Mouse (Mus musculus) bone marrow, adult 2 months (tissue): ENCODE measurements around the gene Mier3. TPM values are rescaled to one million over a fixed set of nuclear protein-coding genes. Genes with fewer than 3 reads are reported as not detected.
"Not testable (repeated sequence)": the region's sequence is repeated elsewhere in the genome, so short reads cannot be mapped to it uniquely, and the experiment has no call there.

Source experiments
- H3K27ac ChIP-seq: fragments of 200-500 bp; 2 replicates; pipeline ENCODE4 v1.5.1; 2012; ENCODE audit warnings: low read depth, mild to moderate bottlenecking, control low read depth, inconsistent platforms, low read length; ENCODE audit not compliant: control insufficient read depth, poor library complexity, insufficient read depth
- H3K4me1 ChIP-seq: fragments of 200-500 bp; 2 replicates; pipeline ENCODE4 v1.6.1; 2011; ENCODE audit warnings: low read length; ENCODE audit not compliant: control insufficient read depth, insufficient read depth
- H3K4me3 ChIP-seq: fragments of 200-500 bp; replicated peaks from 2 replicates; pipeline ENCODE3; 2011; ENCODE audit warnings: mild to moderate bottlenecking, low read depth, low read length, control low read depth; ENCODE audit not compliant: control insufficient read depth
- CTCF ChIP-seq: fragments of 200-500 bp; IDR thresholded peaks from 2 replicates; pipeline ENCODE4 v1.5.1; 2011; ENCODE audit warnings: low read length, control low read depth; ENCODE audit not compliant: control insufficient read depth, insufficient read depth
- POLR2A ChIP-seq: fragments of 200-500 bp; IDR thresholded peaks from 2 replicates; pipeline ENCODE4 v1.6.1; 2011; ENCODE audit warnings: low read depth, mild to moderate bottlenecking, control low read depth, low read length, borderline replicate concordance; ENCODE audit not compliant: control insufficient read depth
- WGBS: fragments of 180-500 bp; shearing (Covaris S2); methylation state at CpG from one replicate; pipeline ENCODE4 v1.1.7; 2018; 5-methylcytosine and 5-hydroxymethylcytosine counted together
- polyA plus RNA-seq: library from polyadenylated mRNA; stranded (reverse); fragments of >200 nt; gene quantifications from 2 replicates; pipeline ENCODE4 v1.2.4, GENCODE M21; 2011; ENCODE audit warnings: low replicate concordance; ENCODE audit not compliant: missing spikeins, insufficient read depth, insufficient read length

Mier3 gene
- polyA plus RNA-seq, 1 experiment = 22.4 TPM

DNA sequence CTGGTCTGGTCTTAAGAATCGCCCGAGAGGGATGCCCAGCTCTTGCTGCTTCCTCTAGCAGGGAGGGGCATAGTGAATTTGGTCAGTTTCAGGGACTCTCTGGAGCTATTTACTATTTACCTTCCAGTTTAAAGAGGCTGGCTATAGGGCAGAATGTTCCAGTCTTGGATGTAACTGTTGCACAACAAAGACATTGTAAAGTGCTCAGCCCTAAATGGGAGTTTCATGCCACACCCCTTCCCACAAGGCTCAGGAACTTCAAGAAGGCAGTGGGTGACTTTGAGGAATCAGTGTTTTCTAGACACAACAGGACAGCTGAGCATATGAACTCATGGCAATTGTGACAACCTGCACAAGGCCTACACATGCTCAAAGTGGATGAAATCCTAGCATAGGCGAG, 3.9 kb upstream of the Mier3 start:
- WGBS = 71% methylated on average over 3 of the region's 3 CpGs

DNA sequence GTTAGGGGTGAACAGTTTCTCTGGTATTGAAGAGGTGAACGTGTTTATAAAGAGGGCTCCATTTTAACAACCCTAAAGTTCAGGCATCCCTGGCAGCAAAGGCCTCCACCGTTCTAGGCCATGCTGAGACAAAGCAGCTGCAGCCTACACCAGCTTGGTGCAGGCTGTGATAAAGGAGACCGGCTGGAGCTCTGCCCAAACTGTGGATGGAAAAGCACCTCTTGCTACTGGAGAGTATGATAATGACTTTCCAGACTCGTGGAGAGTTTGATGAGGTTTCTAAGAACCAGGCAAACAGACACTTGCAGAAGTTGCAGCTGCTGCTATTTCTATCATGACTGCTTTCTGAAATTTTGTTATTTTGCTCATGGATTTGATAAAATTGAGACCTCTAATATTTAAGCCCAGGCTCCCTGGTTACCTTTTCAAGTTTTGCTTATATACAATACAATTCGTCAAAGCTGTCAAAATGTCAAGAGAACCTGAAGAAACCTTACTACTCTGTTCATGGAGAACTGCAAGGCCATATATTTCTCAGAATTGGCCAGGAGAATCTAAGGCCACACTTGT, 3.4 kb downstream of the Mier3 start:
- Histone ChIP-seq H3K4me3 (no peak overlapping the region), H3K4me1 (no peaks in the 10 kb centered on the region), H3K27ac (no peak overlapping the region)
- TF ChIP-seq POLR2A (no peak), CTCF (no peak)
- WGBS = 57% methylated on average over 5 of the region's 5 CpGs

More for the DNA sequence above, 3.9 kb upstream of the Mier3 start:
- Histone ChIP-seq H3K4me1 (no peaks in the 10 kb centered on the region; the same call in 1 of the 2 replicates), H3K27ac (no peak overlapping the region), H3K4me3 (no peak overlapping the region)
- TF ChIP-seq CTCF (no peak), POLR2A (no peak)

DNA sequence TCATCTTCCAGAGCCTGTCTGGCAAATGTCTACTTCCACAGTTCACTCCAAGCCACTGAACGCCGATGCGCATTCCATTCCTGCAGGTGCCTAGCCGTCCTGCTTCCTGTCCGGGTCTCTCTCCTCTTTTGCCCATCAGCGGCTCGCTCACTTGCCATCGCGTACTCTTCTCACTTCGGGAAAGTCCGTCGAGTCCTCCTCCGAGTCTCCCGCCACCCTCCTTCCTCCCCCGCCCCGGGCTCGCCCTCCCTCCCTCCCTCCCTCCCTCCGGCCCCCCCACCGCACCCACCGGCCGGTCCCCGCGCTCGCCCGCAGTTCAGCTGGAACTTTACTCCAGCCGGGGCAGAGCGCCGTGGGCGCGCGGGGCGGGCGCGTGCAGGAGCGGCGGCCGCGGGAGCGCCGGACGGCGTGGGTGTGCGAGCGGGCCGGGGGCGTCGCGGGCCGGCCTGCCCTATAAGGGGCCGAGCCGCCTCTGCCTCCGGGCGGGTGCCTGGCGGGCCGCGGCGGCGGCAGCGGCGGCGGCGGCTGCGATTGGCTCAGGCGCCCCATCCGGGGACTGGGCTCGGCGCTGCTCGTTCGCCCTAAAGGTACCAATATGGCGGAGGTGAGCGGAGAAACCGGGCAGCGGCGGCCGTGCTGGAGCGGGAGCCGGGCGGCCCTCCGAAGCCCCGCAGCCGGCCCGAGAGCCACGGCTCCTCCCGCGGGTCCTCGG, 5.1 kb downstream of the Mier3 start:
- peak overlapping the region; percentile 96 for H3K27ac ChIP-seq
- H3K4me1 ChIP-seq = no peaks in the 10 kb centered on the region
- TF ChIP-seq CTCF (no peak), POLR2A (peak; percentile 75)
- peak overlapping the region; percentile 82 for H3K4me3 ChIP-seq
- WGBS = under 1% methylated on average over 83 of the region's 86 CpGs

DNA sequence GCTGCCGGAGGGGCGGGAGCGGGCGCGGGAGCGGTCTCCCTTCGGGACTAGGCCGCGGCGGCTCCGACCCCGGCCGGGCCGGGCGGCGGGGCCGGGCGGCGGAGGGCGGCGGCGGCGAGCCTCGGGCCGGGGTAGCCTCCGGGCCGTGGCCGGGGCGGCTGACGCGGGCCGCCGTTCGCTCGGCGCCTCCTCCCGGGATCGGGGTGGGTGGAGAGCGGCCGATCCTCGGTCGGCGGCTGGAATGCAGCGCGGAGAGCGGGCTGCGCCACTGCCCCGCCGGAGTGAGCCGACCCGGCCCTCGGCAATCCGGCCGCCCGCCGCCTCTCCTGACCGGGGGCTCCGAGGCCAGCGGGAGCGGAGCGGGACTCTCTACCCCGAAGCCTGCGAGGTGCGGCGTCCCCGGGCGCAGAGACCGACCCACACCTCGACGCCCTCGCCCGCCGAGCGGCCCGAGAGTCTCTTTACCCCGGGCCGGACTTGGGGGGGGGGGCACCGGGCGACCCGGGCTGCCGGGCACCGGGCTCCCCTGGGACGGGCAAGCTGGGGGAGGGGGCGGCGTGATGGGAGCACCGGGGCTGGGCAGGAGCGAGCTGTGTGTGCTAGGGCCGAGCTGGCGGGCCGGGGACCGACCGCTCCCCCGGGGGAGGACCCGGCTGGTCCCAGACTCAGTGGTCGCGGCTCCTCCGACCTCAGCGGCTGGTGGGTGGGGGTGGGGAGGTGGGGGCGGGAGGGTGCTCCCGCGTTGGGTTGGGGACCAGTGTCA, 5.9 kb downstream of the Mier3 start:
- Histone ChIP-seq H3K4me1 (no peaks in the 10 kb centered on the region), H3K4me3 (peak overlapping the region; percentile 82), H3K27ac (peak overlapping the region; percentile 96)
- TF ChIP-seq CTCF = no peak
- TF ChIP-seq POLR2A = no peak
- 4% methylated on average over 90 of the region's 101 CpGs for WGBS

DNA sequence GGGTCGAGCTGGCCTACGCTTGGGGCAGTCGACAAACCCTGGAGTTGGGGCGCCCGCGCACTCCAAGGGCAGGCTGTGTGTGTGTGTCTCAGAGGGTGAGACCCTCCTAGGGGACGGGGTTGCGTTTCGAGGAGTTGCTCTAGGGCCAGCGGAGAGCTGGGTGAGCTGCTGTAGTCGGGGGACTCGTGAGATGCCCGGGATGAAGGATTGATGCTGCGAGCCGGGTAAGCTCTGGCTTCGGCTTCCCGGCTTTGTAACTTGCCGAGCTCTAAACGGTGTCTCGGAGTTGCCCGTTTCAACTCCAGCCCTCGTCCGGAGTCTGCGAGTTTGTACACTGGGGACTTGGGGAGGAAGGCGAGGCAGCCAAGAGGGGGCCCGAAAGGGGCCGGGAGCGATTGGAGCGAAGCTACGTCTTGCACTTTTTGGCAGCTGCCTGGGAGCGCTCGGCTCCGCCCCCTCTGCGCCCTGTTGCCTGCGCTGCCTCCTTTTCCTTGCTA, 6.6 kb downstream of the Mier3 start:
- Histone ChIP-seq H3K27ac (peak overlapping the region; percentile 79), H3K4me1 (no peaks in the 10 kb centered on the region), H3K4me3 (peak overlapping the region; percentile 81)
- peak; percentile 67; the same call in 1 of the 2 replicates for TF ChIP-seq POLR2A
- no peak for TF ChIP-seq CTCF
- WGBS = under 1% methylated on average over 35 of the region's 35 CpGs

DNA sequence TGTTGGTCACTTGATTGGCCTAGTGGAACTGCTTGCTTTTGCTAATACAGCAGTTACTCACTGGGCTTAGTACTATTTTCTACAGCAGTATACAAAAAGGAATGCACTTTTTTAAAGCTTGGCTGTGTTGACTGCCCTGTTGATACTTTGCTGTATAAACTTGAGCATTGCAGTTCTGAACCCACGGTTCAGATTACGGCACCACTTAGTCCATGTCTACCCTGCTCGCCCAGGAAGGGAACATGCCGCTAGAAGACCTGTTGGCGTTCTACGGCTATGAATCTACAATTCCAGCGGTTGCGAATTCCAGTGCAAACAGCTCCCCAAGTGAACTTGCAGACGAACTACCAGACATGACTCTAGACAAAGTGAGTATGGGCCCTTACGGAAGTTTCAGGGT, 22.6 kb downstream of the Mier3 start:
- Histone ChIP-seq H3K4me1 (no peaks in the 10 kb centered on the region), H3K27ac (no peak overlapping the region), H3K4me3 (no peak overlapping the region)
- 94% methylated on average over 10 of the region's 10 CpGs for WGBS
- TF ChIP-seq POLR2A (no peak), CTCF (no peak)

DNA sequence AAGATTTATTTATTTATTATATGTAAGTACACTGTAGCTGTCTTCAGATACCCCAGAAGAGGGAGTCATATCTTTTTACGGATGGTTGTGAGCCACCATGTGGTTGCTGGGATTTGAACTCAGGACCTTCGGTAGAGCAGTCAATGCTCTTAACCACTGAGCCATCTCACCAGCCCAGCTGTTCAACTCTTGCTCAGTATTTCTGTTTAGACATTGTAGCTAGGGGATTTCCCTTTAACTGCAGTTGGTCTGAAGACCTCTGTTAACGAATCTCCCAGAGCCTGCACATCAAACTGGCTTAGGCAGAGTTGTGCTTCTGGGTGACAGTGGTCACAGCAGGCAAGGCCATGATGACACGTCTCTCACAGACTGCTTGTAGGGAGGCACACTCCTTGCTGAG, 23.2 kb downstream of the Mier3 start:
- 89% methylated on average over 4 of the region's 4 CpGs for WGBS
- H3K4me3 ChIP-seq, H3K27ac ChIP-seq, H3K4me1 ChIP-seq: not testable (repeated sequence)

DNA sequence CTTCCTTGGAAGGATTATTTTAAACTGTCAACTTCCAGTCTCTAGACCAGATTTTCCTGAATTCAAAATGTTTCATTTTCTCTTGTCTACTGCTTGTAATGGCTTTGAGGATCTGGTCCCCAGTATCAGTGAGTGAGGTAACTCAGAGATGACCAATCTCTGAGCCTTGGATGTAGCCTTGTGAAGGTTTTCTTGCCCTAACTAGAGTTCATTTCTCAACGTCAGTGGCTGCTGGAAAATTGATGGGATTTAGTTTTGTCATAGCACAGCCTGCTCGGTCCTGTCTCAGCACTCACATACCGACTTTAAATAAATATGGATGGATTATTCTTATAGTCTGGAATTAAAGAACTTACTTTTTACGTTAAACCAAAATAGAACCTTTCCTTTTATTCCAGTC, 29.8 kb downstream of the Mier3 start:
- TF ChIP-seq CTCF (no peak), POLR2A (no peak)
- no peaks in the 10 kb centered on the region for H3K4me1 ChIP-seq
- WGBS = 91% methylated on average over 4 of the region's 4 CpGs

More for the DNA sequence above, 29.8 kb downstream of the Mier3 start:
- Histone ChIP-seq H3K4me3 (no peak overlapping the region), H3K27ac (no peak overlapping the region)
